Mouse (Mus musculus): Measurements from ENCODE around the gene Unc5a. TPM values are rescaled to one million over a fixed set of nuclear protein-coding genes. Genes with fewer than 3 reads are reported as not detected.

Unc5a gene
- polyA plus RNA-seq, 1 experiment from 2014 or later, result 2.7 TPM

GRCm38 (mm10) chr13:55004646-55005045, 55.4 kb downstream of the Unc5a start:
- no peak overlapping the region for H3K4me3 ChIP-seq (ENCODE audit: control insufficient read depth in 1 of 2, insufficient read depth in 1 of 2, low read depth in 1 of 2, low read length in 2 of 2)
- H3K27me3 ChIP-seq (ENCODE audit: control insufficient read depth, insufficient read depth, low read length), result no peaks in the 10 kb centered on the region; the same call in 1 of the 2 replicates
- H3K4me1 ChIP-seq (ENCODE audit: control insufficient read depth in 2 of 2, insufficient read depth in 2 of 2, low read length in 2 of 2), result no peaks in the 10 kb centered on the region
- ATAC-seq (ENCODE audit: insufficient number of reproducible peaks, insufficient read depth, low FRiP score, low read depth), result no peak
- 71% methylated on average over 11 of the region's 11 CpGs for WGBS
- no peaks in the 10 kb centered on the region for H3K36me3 ChIP-seq (ENCODE audit: control insufficient read depth, insufficient read depth, low read length)
- no peak overlapping the region for H3K27ac ChIP-seq (replicated peaks in 1 of 2; ENCODE audit: control insufficient read depth in 1 of 2, insufficient read depth in 1 of 2, low read depth in 2 of 2, low read length in 2 of 2)
- H3K9me3 ChIP-seq (ENCODE audit: control insufficient read depth, low read length), result no peaks in the 10 kb centered on the region
- H3K4me2 ChIP-seq (ENCODE audit: low read length), result no peak overlapping the region
- no peak overlapping the region for H3K9ac ChIP-seq (ENCODE audit: low read length)

GRCm38 (mm10) chr13:55005691-55006414, 56.6 kb downstream of the Unc5a start:
- 74% methylated on average over 31 of the region's 31 CpGs for WGBS
- H3K4me3 ChIP-seq (ENCODE audit: control insufficient read depth in 1 of 2, insufficient read depth in 1 of 2, low read depth in 1 of 2, low read length in 2 of 2), result no peak overlapping the region
- H3K4me2 ChIP-seq (ENCODE audit: low read length), result no peak overlapping the region
- H3K27ac ChIP-seq (replicated peaks in 1 of 2; ENCODE audit: control insufficient read depth in 1 of 2, insufficient read depth in 1 of 2, low read depth in 2 of 2, low read length in 2 of 2), result no peak overlapping the region
- no peaks in the 10 kb centered on the region; the same call in none of the 2 replicates for H3K27me3 ChIP-seq (ENCODE audit: control insufficient read depth, insufficient read depth, low read length)
- H3K9ac ChIP-seq (ENCODE audit: low read length), result no peak overlapping the region
- H3K9me3 ChIP-seq (ENCODE audit: control insufficient read depth, low read length), result no peaks in the 10 kb centered on the region
- H3K4me1 ChIP-seq (ENCODE audit: control insufficient read depth in 2 of 2, insufficient read depth in 2 of 2, low read length in 2 of 2), result no peaks in the 10 kb centered on the region
- ATAC-seq (ENCODE audit: insufficient number of reproducible peaks, insufficient read depth, low FRiP score, low read depth), result no peak
- H3K36me3 ChIP-seq (ENCODE audit: control insufficient read depth, insufficient read depth, low read length), result no peaks in the 10 kb centered on the region

- Histone ChIP-seq H3K4me2 (ENCODE audit: low read length) (no peak overlapping the region), H3K27ac (replicated peaks in 1 of 2; ENCODE audit: control insufficient read depth in 1 of 2, insufficient read depth in 1 of 2, low read depth in 2 of 2, low read length in 2 of 2) (no peak overlapping the region), H3K27me3 (ENCODE audit: control insufficient read depth, insufficient read depth, low read length) (no peaks in the 10 kb centered on the region; the same call in none of the 2 replicates), H3K9ac (ENCODE audit: low read length) (no peak overlapping the region), H3K4me1 (ENCODE audit: control insufficient read depth in 2 of 2, insufficient read depth in 2 of 2, low read length in 2 of 2) (no peaks in the 10 kb centered on the region), H3K9me3 (ENCODE audit: control insufficient read depth, low read length) (no peaks in the 10 kb centered on the region), H3K36me3 (ENCODE audit: control insufficient read depth, insufficient read depth, low read length) (no peaks in the 10 kb centered on the region), H3K4me3 (ENCODE audit: control insufficient read depth in 1 of 2, insufficient read depth in 1 of 2, low read depth in 1 of 2, low read length in 2 of 2) (no peak overlapping the region)
- no peak for ATAC-seq (ENCODE audit: insufficient number of reproducible peaks, insufficient read depth, low FRiP score, low read depth)
- WGBS, result 61% methylated on average over 7 of the region's 7 CpGs
Measured at GRCm38 (mm10) chr13:55006415-55006742, 57.2 kb downstream of the Unc5a start.

- Histone ChIP-seq H3K4me2 (ENCODE audit: low read length) (no peak overlapping the region), H3K27me3 (ENCODE audit: control insufficient read depth, insufficient read depth, low read length) (peaks cover 9% of the 10 kb centered on the region), H3K4me1 (ENCODE audit: control insufficient read depth in 2 of 2, insufficient read depth in 2 of 2, low read length in 2 of 2) (no peaks in the 10 kb centered on the region), H3K9me3 (ENCODE audit: control insufficient read depth, low read length) (no peaks in the 10 kb centered on the region), H3K27ac (replicated peaks in 1 of 2; ENCODE audit: control insufficient read depth in 1 of 2, insufficient read depth in 1 of 2, low read depth in 2 of 2, low read length in 2 of 2) (no peak overlapping the region), H3K4me3 (ENCODE audit: control insufficient read depth in 1 of 2, insufficient read depth in 1 of 2, low read depth in 1 of 2, low read length in 2 of 2) (no peak overlapping the region), H3K9ac (ENCODE audit: low read length) (no peak overlapping the region), H3K36me3 (ENCODE audit: control insufficient read depth, insufficient read depth, low read length) (no peaks in the 10 kb centered on the region)
- ATAC-seq (ENCODE audit: insufficient number of reproducible peaks, insufficient read depth, low FRiP score, low read depth), result no peak
- 75% methylated on average over 6 of the region's 6 CpGs for WGBS
Measured at GRCm38 (mm10) chr13:55008589-55008988, 59.4 kb downstream of the Unc5a start.

- no peak overlapping the region for H3K4me2 ChIP-seq (ENCODE audit: low read length)
- no peaks in the 10 kb centered on the region for H3K36me3 ChIP-seq (ENCODE audit: control insufficient read depth, insufficient read depth, low read length)
- no peaks in the 10 kb centered on the region for H3K9me3 ChIP-seq (ENCODE audit: control insufficient read depth, low read length)
- no peak overlapping the region for H3K27ac ChIP-seq (replicated peaks in 1 of 2; ENCODE audit: control insufficient read depth in 1 of 2, insufficient read depth in 1 of 2, low read depth in 2 of 2, low read length in 2 of 2)
- H3K27me3 ChIP-seq (ENCODE audit: control insufficient read depth, insufficient read depth, low read length), result peaks cover 15% of the 10 kb centered on the region
- H3K9ac ChIP-seq (ENCODE audit: low read length), result no peak overlapping the region
- no peak for ATAC-seq (ENCODE audit: insufficient number of reproducible peaks, insufficient read depth, low FRiP score, low read depth)
- 85% methylated on average over 15 of the region's 15 CpGs for WGBS
- H3K4me3 ChIP-seq (ENCODE audit: control insufficient read depth in 1 of 2, insufficient read depth in 1 of 2, low read depth in 1 of 2, low read length in 2 of 2), result no peak overlapping the region
- no peaks in the 10 kb centered on the region for H3K4me1 ChIP-seq (ENCODE audit: control insufficient read depth in 2 of 2, insufficient read depth in 2 of 2, low read length in 2 of 2)
Measured at GRCm38 (mm10) chr13:55011103-55011502, 61.9 kb downstream of the Unc5a start.

- Histone ChIP-seq H3K4me2 (ENCODE audit: low read length) (no peak overlapping the region), H3K9me3 (ENCODE audit: control insufficient read depth, low read length) (no peaks in the 10 kb centered on the region), H3K36me3 (ENCODE audit: control insufficient read depth, insufficient read depth, low read length) (no peaks in the 10 kb centered on the region), H3K4me1 (ENCODE audit: control insufficient read depth in 2 of 2, insufficient read depth in 2 of 2, low read length in 2 of 2) (no peaks in the 10 kb centered on the region), H3K27me3 (ENCODE audit: control insufficient read depth, insufficient read depth, low read length) (peaks cover 15% of the 10 kb centered on the region), H3K4me3 (ENCODE audit: control insufficient read depth in 1 of 2, insufficient read depth in 1 of 2, low read depth in 1 of 2, low read length in 2 of 2) (no peak overlapping the region), H3K9ac (ENCODE audit: low read length) (no peak overlapping the region), H3K27ac (replicated peaks in 1 of 2; ENCODE audit: control insufficient read depth in 1 of 2, insufficient read depth in 1 of 2, low read depth in 2 of 2, low read length in 2 of 2) (no peak overlapping the region)
- WGBS, result 5% methylated on average over 14 of the region's 14 CpGs
- ATAC-seq (ENCODE audit: insufficient number of reproducible peaks, insufficient read depth, low FRiP score, low read depth), result no peak
Measured at GRCm38 (mm10) chr13:55011981-55012478, 62.8 kb downstream of the Unc5a start.

- no peak for ATAC-seq (ENCODE audit: insufficient number of reproducible peaks, insufficient read depth, low FRiP score, low read depth)
- Histone ChIP-seq H3K36me3 (ENCODE audit: control insufficient read depth, insufficient read depth, low read length) (no peaks in the 10 kb centered on the region), H3K4me3 (ENCODE audit: control insufficient read depth in 1 of 2, insufficient read depth in 1 of 2, low read depth in 1 of 2, low read length in 2 of 2) (no peak overlapping the region), H3K4me2 (ENCODE audit: low read length) (no peak overlapping the region), H3K9me3 (ENCODE audit: control insufficient read depth, low read length) (no peaks in the 10 kb centered on the region), H3K27me3 (ENCODE audit: control insufficient read depth, insufficient read depth, low read length) (peaks cover 15% of the 10 kb centered on the region), H3K9ac (ENCODE audit: low read length) (no peak overlapping the region), H3K4me1 (ENCODE audit: control insufficient read depth in 2 of 2, insufficient read depth in 2 of 2, low read length in 2 of 2) (no peaks in the 10 kb centered on the region), H3K27ac (replicated peaks in 1 of 2; ENCODE audit: control insufficient read depth in 1 of 2, insufficient read depth in 1 of 2, low read depth in 2 of 2, low read length in 2 of 2) (no peak overlapping the region)
- 30% methylated on average over 9 of the region's 9 CpGs for WGBS
Measured at GRCm38 (mm10) chr13:55013702-55014344, 64.6 kb downstream of the Unc5a start.

All from heart, embryonic 14.5 days (tissue).